ENCODE assay signal across 9 mouse cellular contexts in genomic region chr11:94978178-94978915, GRCm38 (mm10). TPM values are rescaled to one million over a fixed set of nuclear protein-coding genes. Genes with fewer than 3 reads are reported as not detected.
DNase-seq lines count a peak whose midpoint lies in the region; ATAC-seq lines count a peak whose summit lies in the region.
"Had no signal": no experiment of that assay in that cellular context is flagged by ENCODE, and none has a peak within 500 bp of the region (broad histone marks: within the 10 kb centered on the region; RNA-seq: fewer than 3 reads in every experiment).

No protein-coding gene starts in this region.

- no peaks in the 10 kb centered on the region for H3K36me3 ChIP-seq in kidney, embryonic 16.5 days (ENCODE audit: insufficient read depth, low read length)
- H3K36me3 ChIP-seq in hindbrain, embryonic 16.5 days (ENCODE audit: control insufficient read depth, insufficient read depth, low read length): no peaks in the 10 kb centered on the region
- H3K36me3 ChIP-seq in midbrain, embryonic 15.5 days (replicated peaks): no peaks in the 10 kb centered on the region

- WGBS in kidney, embryonic 16.5 days: 48% methylated on average over 9 of the region's 9 CpGs
- WGBS in hindbrain, embryonic 16.5 days: 30% methylated on average over 9 of the region's 9 CpGs
- 28% methylated on average over 9 of the region's 9 CpGs for WGBS in midbrain, embryonic 15.5 days

- H3K4me3 ChIP-seq in kidney, embryonic 16.5 days (ENCODE audit: low read length): no peak overlapping the region
- peak overlapping the region; percentile 23 for H3K4me3 ChIP-seq in hindbrain, embryonic 16.5 days (ENCODE audit: low read length)
- H3K4me3 ChIP-seq in midbrain, embryonic 15.5 days: peak overlapping the region; percentile 24

- DNase-seq in kidney, adult 8-10 months: no peak
- DNase-seq in thymus, postnatal 25 days: no peak
- DNase-seq in adrenal gland, adult 8-10 months: no peak

- no peak overlapping the region for H3K27ac ChIP-seq in kidney, embryonic 16.5 days (ENCODE audit: low read length)
- peak overlapping the region; percentile 82 for H3K27ac ChIP-seq in hindbrain, embryonic 16.5 days (ENCODE audit: low read depth, low read length)
- peak overlapping the region; percentile 91 for H3K27ac ChIP-seq in midbrain, embryonic 15.5 days

- no peaks in the 10 kb centered on the region for H3K27me3 ChIP-seq in kidney, embryonic 16.5 days (ENCODE audit: insufficient read depth, low read length)
- H3K27me3 ChIP-seq in hindbrain, embryonic 16.5 days (replicated peaks; ENCODE audit: control insufficient read depth, insufficient read depth, low read length): no peaks in the 10 kb centered on the region
- H3K27me3 ChIP-seq in midbrain, embryonic 15.5 days (replicated peaks): no peaks in the 10 kb centered on the region

- ATAC-seq in kidney, embryonic 16.5 days (ENCODE audit: low FRiP score, low TSS enrichment): no peak
- peak; percentile 5; the same call in 1 of the 2 replicates for ATAC-seq in erythroid progenitor cell, adult 5-6 weeks (replicated peaks; ENCODE audit: low FRiP score, poor library complexity, severe bottlenecking)
- ATAC-seq in hindbrain, embryonic 16.5 days: peak; percentile 40
- peak; percentile 64 for ATAC-seq in midbrain, embryonic 15.5 days (replicated peaks)

- no peaks in the 10 kb centered on the region for H3K4me1 ChIP-seq in kidney, embryonic 16.5 days (ENCODE audit: insufficient read depth, low read length)
- H3K4me1 ChIP-seq in hindbrain, embryonic 16.5 days (ENCODE audit: control insufficient read depth, insufficient read depth, low read depth, low read length): peaks cover 10% of the 10 kb centered on the region
- peaks cover 22% of the 10 kb centered on the region for H3K4me1 ChIP-seq in midbrain, embryonic 15.5 days

- H3K9ac ChIP-seq in kidney, embryonic 16.5 days (replicated peaks; ENCODE audit: low read length): no peak overlapping the region
- peak overlapping the region; percentile 53 for H3K9ac ChIP-seq in hindbrain, embryonic 16.5 days (ENCODE audit: low read depth, low read length)
- peak overlapping the region; percentile 36 for H3K9ac ChIP-seq in midbrain, embryonic 15.5 days

- H3K4me2 ChIP-seq in kidney, embryonic 16.5 days (replicated peaks; ENCODE audit: low read depth, low read length): peak overlapping the region; percentile 45
- H3K4me2 ChIP-seq in hindbrain, embryonic 16.5 days (ENCODE audit: low read length): peak overlapping the region; percentile 58
- peak overlapping the region; percentile 49 for H3K4me2 ChIP-seq in midbrain, embryonic 15.5 days

- no peaks in the 10 kb centered on the region for H3K9me3 ChIP-seq in kidney, embryonic 16.5 days (ENCODE audit: low read length)
- H3K9me3 ChIP-seq in hindbrain, embryonic 16.5 days (ENCODE audit: control insufficient read depth, low read length): no peaks in the 10 kb centered on the region
- no peaks in the 10 kb centered on the region for H3K9me3 ChIP-seq in midbrain, embryonic 15.5 days

RNA-seq across cellular contexts. Expression of gene Sgca, which starts 2.2 kb away (rescaled TPM):
- polyA plus RNA-seq in kidney, embryonic 16.5 days (2015; fragmentation: Nextera tagmentation; extraction: Ambion mirVana): 0.19 and 0.71 TPM in 2 replicates
- total RNA-seq in erythroid progenitor cell, adult 5-6 weeks (2015; ENCODE audit: low replicate concordance): not detected in 2 replicates
- not detected in 2 replicates for total RNA-seq in erythroid progenitor cell, adult 5-6 weeks (2017; ENCODE audit: low replicate concordance)
- 0.24 and 1.3 TPM in 2 replicates for polyA plus RNA-seq in hindbrain, embryonic 16.5 days (2015; fragmentation: Nextera tagmentation; extraction: Ambion mirVana)
- polyA plus RNA-seq in midbrain, embryonic 15.5 days (2015; fragmentation: Nextera tagmentation; extraction: Ambion mirVana): not detected in 2 replicates
- total RNA-seq in adrenal gland, adult 8-10 months (2022): not detected
- total RNA-seq: megakaryocyte progenitor cell, adult 5-6 weeks had no signal

RNA-seq across cellular contexts. Expression of gene Hils1, which starts 11.0 kb away (rescaled TPM):
- not detected in 2 replicates for polyA plus RNA-seq in kidney, embryonic 16.5 days (2015; fragmentation: Nextera tagmentation; extraction: Ambion mirVana)
- total RNA-seq in erythroid progenitor cell, adult 5-6 weeks (2015; ENCODE audit: low replicate concordance): not detected in 2 replicates
- not detected in 2 replicates for total RNA-seq in erythroid progenitor cell, adult 5-6 weeks (2017; ENCODE audit: low replicate concordance)
- not detected in 2 replicates for polyA plus RNA-seq in hindbrain, embryonic 16.5 days (2015; fragmentation: Nextera tagmentation; extraction: Ambion mirVana)
- polyA plus RNA-seq in midbrain, embryonic 15.5 days (2015; fragmentation: Nextera tagmentation; extraction: Ambion mirVana): not detected in 2 replicates
- total RNA-seq in adrenal gland, adult 8-10 months (2022): not detected
- total RNA-seq: gastrocnemius, postnatal 14 days; megakaryocyte progenitor cell, adult 5-6 weeks had no signal

RNA-seq across cellular contexts. Expression of gene Ppp1r9b, which starts 12.5 kb away (rescaled TPM):
- 9.9 and 10.7 TPM in 2 replicates for polyA plus RNA-seq in kidney, embryonic 16.5 days (2015; fragmentation: Nextera tagmentation; extraction: Ambion mirVana)
- 59.5 and 71.4 TPM in 2 replicates for total RNA-seq in erythroid progenitor cell, adult 5-6 weeks (2015; ENCODE audit: low replicate concordance)
- total RNA-seq in erythroid progenitor cell, adult 5-6 weeks (2017; ENCODE audit: low replicate concordance): 98.2 and 125 TPM in 2 replicates
- 17.8 and 18.8 TPM in 2 replicates for polyA plus RNA-seq in hindbrain, embryonic 16.5 days (2015; fragmentation: Nextera tagmentation; extraction: Ambion mirVana)
- polyA plus RNA-seq in midbrain, embryonic 15.5 days (2015; fragmentation: Nextera tagmentation; extraction: Ambion mirVana): 20.5 and 22.2 TPM in 2 replicates
- total RNA-seq in adrenal gland, adult 8-10 months (2022): 100 to 1,000 TPM; 116 to 149 (median 131) TPM

RNA-seq across cellular contexts. Expression of gene Samd14, which starts 31.3 kb away (rescaled TPM):
- 19.2 and 21.2 TPM in 2 replicates for polyA plus RNA-seq in kidney, embryonic 16.5 days (2015; fragmentation: Nextera tagmentation; extraction: Ambion mirVana)
- total RNA-seq in erythroid progenitor cell, adult 5-6 weeks (2015; ENCODE audit: low replicate concordance): 103 TPM in 2 replicates
- total RNA-seq in erythroid progenitor cell, adult 5-6 weeks (2017; ENCODE audit: low replicate concordance): 98.7 and 99.2 TPM in 2 replicates
- 160 and 181 TPM in 2 replicates for polyA plus RNA-seq in hindbrain, embryonic 16.5 days (2015; fragmentation: Nextera tagmentation; extraction: Ambion mirVana)
- polyA plus RNA-seq in midbrain, embryonic 15.5 days (2015; fragmentation: Nextera tagmentation; extraction: Ambion mirVana): 171 and 177 TPM in 2 replicates
- total RNA-seq in adrenal gland, adult 8-10 months (2022): 1 to 10 TPM; 3.9 to 9.1 (median 5.6) TPM

RNA-seq across cellular contexts. Expression of gene Col1a1, which starts 42.3 kb away (rescaled TPM):
- 869 and 941 TPM in 2 replicates for polyA plus RNA-seq in kidney, embryonic 16.5 days (2015; fragmentation: Nextera tagmentation; extraction: Ambion mirVana)
- total RNA-seq in erythroid progenitor cell, adult 5-6 weeks (2015; ENCODE audit: low replicate concordance): 1.4 and 2.1 TPM in 2 replicates
- 0.90 and 1.9 TPM in 2 replicates for total RNA-seq in erythroid progenitor cell, adult 5-6 weeks (2017; ENCODE audit: low replicate concordance)
- 105 and 275 TPM in 2 replicates for polyA plus RNA-seq in hindbrain, embryonic 16.5 days (2015; fragmentation: Nextera tagmentation; extraction: Ambion mirVana)
- polyA plus RNA-seq in midbrain, embryonic 15.5 days (2015; fragmentation: Nextera tagmentation; extraction: Ambion mirVana): 82.7 and 92.9 TPM in 2 replicates
- 10 to 100 TPM; 25.9 to 57.5 (median 32.5) TPM for total RNA-seq in adrenal gland, adult 8-10 months (2022)
- total RNA-seq: megakaryocyte progenitor cell, adult 5-6 weeks had no signal
